Mouse (Mus musculus): Measurements from ENCODE around the gene Tuba1a.
"Not testable (repeated sequence)": the region's sequence is repeated elsewhere in the genome, so short reads cannot be mapped to it uniquely, and the experiment has no call there.

Gene Tuba1a

GRCm38 (mm10) chr15:98927566-98927965 is 25.9 kb downstream of the Tuba1a start:
- in situ Hi-C loops (cut with MboI), result no loop called here

- in situ Hi-C loops (cut with MboI), result no loop called here
Observed at GRCm38 (mm10) chr15:98924682-98925081, 28.8 kb downstream of the Tuba1a start.

DNA sequence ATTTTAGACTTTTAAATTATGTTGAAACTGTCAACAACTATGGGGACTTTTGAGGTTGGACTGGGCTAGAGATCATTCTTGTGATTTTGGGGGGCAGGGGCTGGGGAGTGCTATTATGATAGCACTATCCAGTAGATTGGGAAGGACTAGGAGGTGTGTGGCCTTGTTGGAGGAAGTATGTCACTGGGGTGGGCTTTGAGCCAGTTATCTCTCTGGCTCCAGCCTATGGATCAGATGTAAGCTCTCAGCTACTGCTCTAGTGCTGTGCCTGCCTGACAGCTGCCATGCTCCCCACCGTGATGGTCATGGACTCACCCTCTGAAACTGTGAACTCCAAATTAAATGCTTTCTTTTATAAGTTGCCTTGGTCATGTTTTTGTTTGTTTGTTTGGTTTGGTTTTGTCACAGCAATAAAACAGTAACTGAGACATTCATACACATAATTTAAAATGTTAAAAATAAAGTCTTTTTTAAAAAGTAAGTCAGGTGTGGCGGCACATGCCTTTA is 30.4 kb downstream of the Tuba1a start:
- in situ Hi-C loops (cut with MboI), result no loop called here

DNA sequence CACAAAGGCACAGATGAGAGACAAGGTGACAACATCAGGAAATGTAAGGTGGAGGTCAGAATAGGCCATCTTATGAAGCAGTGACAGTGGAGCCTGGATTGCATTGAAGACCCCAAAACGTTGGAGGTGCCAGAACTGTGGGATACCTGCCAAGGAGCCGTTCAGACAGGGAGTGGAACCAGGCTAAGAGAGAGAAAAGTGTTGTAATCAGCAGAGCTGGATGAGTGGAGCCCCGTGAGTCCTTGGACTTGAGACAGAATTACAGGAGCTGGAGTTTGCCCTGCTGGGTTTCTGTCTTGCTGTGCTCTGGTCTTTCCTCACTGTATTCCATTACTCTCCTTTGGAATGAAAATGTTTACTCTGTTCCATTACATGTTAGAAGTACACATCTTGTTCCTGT is 30.9 kb downstream of the Tuba1a start:
- in situ Hi-C loops (cut with MboI), result no loop called here

- in situ Hi-C loops (cut with MboI), result no loop called here
Observed at GRCm38 (mm10) chr15:98921510-98921909, 32.0 kb downstream of the Tuba1a start.

- in situ Hi-C loops (cut with MboI), result not testable (repeated sequence)
Observed at GRCm38 (mm10) chr15:98918499-98918895, 35.0 kb downstream of the Tuba1a start.

GRCm38 (mm10) chr15:98917538-98918498 is 35.7 kb downstream of the Tuba1a start, which contains the start of gene Lmbr1l:
Gene Lmbr1l, minus strand, starts transcription at chr15:98918231.
- in situ Hi-C loops (cut with MboI), result no loop called here

- in situ Hi-C loops (cut with MboI), result no loop called here
Observed at GRCm38 (mm10) chr15:98917091-98917490, 36.4 kb downstream of the Tuba1a start.

- in situ Hi-C loops (cut with MboI), result no loop called here
Observed at GRCm38 (mm10) chr15:98916016-98916415, 37.5 kb downstream of the Tuba1a start.

GRCm38 (mm10) chr15:98914903-98915302 is 38.6 kb downstream of the Tuba1a start:
- in situ Hi-C loops (cut with MboI), result no loop called here

- in situ Hi-C loops (cut with MboI), result no loop called here
Observed at GRCm38 (mm10) chr15:98904692-98905091, 48.8 kb downstream of the Tuba1a start.

DNA sequence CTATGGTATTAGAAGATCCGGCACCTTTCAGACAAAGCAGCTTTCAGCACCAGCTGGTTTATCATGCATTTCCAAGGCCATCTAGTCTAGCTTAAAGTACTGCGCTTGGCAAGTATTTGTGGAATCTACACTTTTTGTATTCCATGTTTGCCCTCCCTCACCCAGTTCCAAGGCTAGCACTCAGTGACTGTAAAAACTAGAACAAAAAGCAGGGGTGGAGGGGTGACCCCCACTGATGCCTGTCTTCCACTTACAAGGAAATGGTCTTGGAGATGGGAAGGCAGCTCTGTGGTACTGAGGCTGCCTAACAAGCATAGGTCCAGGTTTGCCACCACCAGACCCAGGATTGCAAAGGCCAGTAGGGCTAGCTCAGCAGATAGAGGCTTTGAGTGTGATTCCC is 50.9 kb downstream of the Tuba1a start:
- in situ Hi-C loops (cut with MboI), result no loop called here

- in situ Hi-C loops (cut with MboI), result no loop called here
Observed at GRCm38 (mm10) chr15:98901530-98901929, 52.0 kb downstream of the Tuba1a start.
